Mouse (Mus musculus) forebrain, embryonic 11.5 days (tissue): ENCODE measurements around the gene Zbtb5. TPM values are rescaled to one million over a fixed set of nuclear protein-coding genes. Genes with fewer than 3 reads are reported as not detected.
A peak's percentile ranks its signal among the peaks of the same experiment; 100 is the strongest.
"Not testable (repeated sequence)": the region's sequence is repeated elsewhere in the genome, so short reads cannot be mapped to it uniquely, and the experiment has no call there.

ENCODE experiments used
- ATAC-seq: fragments of 200-750 bp; cut with Nextera tagmentation; replicated peaks from 2 replicates; pipeline ENCODE4 v1.8.0; 2017; ENCODE audit warnings: moderate TSS enrichment; ENCODE audit not compliant: low FRiP score
- DNase-seq: peaks from one replicate; pipeline ENCODE4 v3.0.0-alpha.2; 2017; ENCODE audit warnings: low spot score
- H3K27ac ChIP-seq: fragments of 300-500 bp; sonication (generic); 2 replicates; pipeline ENCODE4 v1.5.1; 2014; ENCODE audit warnings: low read depth, low read length
- H3K27me3 ChIP-seq: fragments of 300-500 bp; sonication (generic); 2 replicates; pipeline ENCODE4 v1.6.1; 2014; ENCODE audit warnings: mild to moderate bottlenecking, low read length, mixed read lengths; ENCODE audit not compliant: control insufficient read depth, insufficient read depth
- H3K36me3 ChIP-seq: fragments of 300-500 bp; sonication (generic); 2 replicates; pipeline ENCODE4 v1.6.1; 2014; ENCODE audit warnings: mild to moderate bottlenecking, low read length, moderate library complexity, mixed read lengths; ENCODE audit not compliant: control insufficient read depth, insufficient read depth
- H3K4me1 ChIP-seq: fragments of 300-500 bp; sonication (generic); replicated peaks from 2 replicates; pipeline ENCODE4 v1.6.1; 2014; ENCODE audit warnings: low read length, mixed read lengths; ENCODE audit not compliant: control insufficient read depth, insufficient read depth
- H3K4me2 ChIP-seq: fragments of 300-500 bp; sonication (generic); 2 replicates; pipeline ENCODE4 v1.6.1; 2014; ENCODE audit warnings: low read depth, mild to moderate bottlenecking, low read length, moderate library complexity, mixed read lengths; ENCODE audit not compliant: severe bottlenecking
- H3K4me3 ChIP-seq: fragments of 300-500 bp; sonication (generic); 2 replicates; pipeline ENCODE4 v1.5.1; 2014; ENCODE audit warnings: low read depth, low read length
- H3K9ac ChIP-seq: fragments of 300-500 bp; sonication (generic); 2 replicates; pipeline ENCODE4 v1.6.1; 2014; ENCODE audit warnings: low read length
- H3K9me3 ChIP-seq: fragments of 300-500 bp; sonication (generic); 2 replicates; pipeline ENCODE4 v1.6.1; 2016; ENCODE audit warnings: low read length, mixed read lengths; ENCODE audit not compliant: control insufficient read depth
- WGBS: fragments of 180-500 bp; shearing (Covaris S2); extraction: QIAGEN DNeasy Blood & Tissue Kit; methylation state at CpG from one replicate; pipeline ENCODE4 v1.1.7; 2014; 5-methylcytosine and 5-hydroxymethylcytosine counted together
- polyA plus RNA-seq: library from polyadenylated mRNA; unstranded; fragments of >200 nt; fragmentation: Nextera tagmentation; extraction: Ambion mirVana; gene quantifications from 2 replicates; pipeline ENCODE4 v1.2.1, GENCODE M21; 2014

Gene Zbtb5
- polyA plus RNA-seq, 1 experiment from 2014 or later: 44.9 TPM

DNA sequence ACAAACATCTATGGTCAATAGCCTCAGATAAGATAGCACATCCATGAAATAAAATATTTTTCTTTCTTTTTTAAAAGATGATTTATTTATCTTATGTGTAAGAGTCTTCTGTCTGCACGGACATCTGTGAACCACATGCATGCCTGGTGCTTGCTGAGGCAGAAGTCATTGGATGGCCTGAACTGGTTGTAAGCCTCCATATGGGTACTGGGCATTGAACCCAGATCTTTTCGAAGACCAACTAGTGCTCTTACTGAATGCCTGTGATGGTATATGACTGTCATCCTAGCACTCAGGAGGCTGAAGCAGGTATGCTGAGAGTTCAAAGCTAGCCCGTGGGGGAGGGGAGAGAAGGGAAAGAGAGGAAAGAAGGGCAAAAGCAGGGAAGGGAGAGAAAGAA lies 14.1 kb downstream of the Zbtb5 start:
- Histone ChIP-seq H3K4me2 (no peak overlapping the region), H3K9ac (no peak overlapping the region), H3K27ac (no peak overlapping the region), H3K4me3 (no peak overlapping the region), H3K9me3 (no peaks in the 10 kb centered on the region), H3K36me3 (no peaks in the 10 kb centered on the region), H3K4me1 (no peaks in the 10 kb centered on the region), H3K27me3 (no peaks in the 10 kb centered on the region)
- DNase-seq (peak; percentile 20), ATAC-seq (no peak)
- 63% methylated on average over 3 of the region's 3 CpGs for WGBS

DNA sequence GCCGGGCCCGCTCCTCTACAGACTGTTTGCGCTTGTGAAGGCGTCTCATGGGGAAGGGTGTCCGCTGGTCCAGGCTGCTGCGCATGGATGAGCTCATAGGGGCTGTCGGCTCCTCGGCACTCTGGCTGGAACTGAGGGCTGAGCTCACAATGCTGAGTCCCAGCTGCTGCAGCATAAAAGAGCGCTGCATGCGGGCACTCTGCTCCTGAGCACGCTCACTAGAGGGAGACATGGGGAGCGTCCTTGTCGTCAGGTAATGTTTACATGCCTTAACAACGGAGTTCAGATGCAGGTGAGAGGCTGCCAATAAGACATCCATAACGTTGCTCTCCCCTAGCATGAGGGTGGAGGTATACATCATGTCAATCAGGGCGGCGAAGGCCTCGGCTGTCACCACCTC lies 17.4 kb downstream of the Zbtb5 start:
- Histone ChIP-seq H3K4me3 (no peak overlapping the region), H3K27me3 (no peaks in the 10 kb centered on the region), H3K4me2 (no peak overlapping the region), H3K4me1 (no peaks in the 10 kb centered on the region), H3K9ac (no peak overlapping the region), H3K27ac (no peak overlapping the region), H3K36me3 (no peaks in the 10 kb centered on the region; the same call in 1 of the 2 replicates), H3K9me3 (no peaks in the 10 kb centered on the region)
- 87% methylated on average over 18 of the region's 18 CpGs for WGBS
- DNase-seq: peak; percentile 40
- no peak for ATAC-seq

DNA sequence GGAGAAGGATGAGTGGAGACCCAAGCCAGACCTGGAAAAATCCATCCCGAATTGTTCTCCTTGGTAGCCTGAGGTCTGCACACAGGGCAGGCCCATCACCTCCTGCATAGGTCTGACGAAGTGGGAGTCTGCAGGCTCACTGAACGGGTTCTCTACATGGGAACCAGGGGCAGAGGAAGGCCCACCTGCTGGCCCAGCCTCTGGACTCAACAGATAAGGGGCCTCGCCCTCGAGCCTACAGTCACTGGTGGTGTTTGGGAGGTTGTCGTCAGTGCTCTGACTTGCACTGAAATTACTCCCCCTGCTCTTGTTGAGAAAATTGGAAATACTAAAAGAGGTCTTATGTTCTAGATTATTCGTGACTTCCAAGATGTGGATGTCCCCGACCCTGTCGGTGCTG lies 18.4 kb downstream of the Zbtb5 start:
- 88% methylated on average over 9 of the region's 9 CpGs for WGBS
- H3K4me1 ChIP-seq: no peaks in the 10 kb centered on the region
- H3K36me3 ChIP-seq: no peaks in the 10 kb centered on the region; the same call in 1 of the 2 replicates
- H3K27me3 ChIP-seq: no peaks in the 10 kb centered on the region
- no peak overlapping the region for H3K4me3 ChIP-seq
- no peak overlapping the region for H3K27ac ChIP-seq
- ATAC-seq: no peak
- DNase-seq: peak; percentile 50
- no peaks in the 10 kb centered on the region for H3K9me3 ChIP-seq
- no peak overlapping the region for H3K4me2 ChIP-seq
- H3K9ac ChIP-seq: no peak overlapping the region

DNA sequence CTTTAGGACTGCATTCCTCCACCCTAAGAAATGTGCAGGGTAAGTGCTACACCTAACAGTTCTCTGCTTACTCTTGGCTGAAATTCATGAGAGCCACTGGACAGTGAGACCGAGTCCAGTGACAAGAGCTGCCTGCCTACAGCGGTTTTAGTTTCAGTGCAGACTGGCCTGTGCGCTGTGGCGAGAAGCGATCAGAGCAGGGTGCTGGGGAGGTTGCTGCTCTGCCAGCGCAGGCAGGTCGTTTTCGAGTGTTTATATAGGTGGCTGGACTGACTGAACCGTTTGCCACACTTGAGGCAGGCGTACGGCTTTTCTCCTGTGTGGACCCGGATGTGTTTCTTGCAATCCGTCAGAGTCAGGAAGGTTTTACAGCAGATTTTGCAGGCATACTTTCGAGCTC lies 19.0 kb downstream of the Zbtb5 start:
- H3K36me3 ChIP-seq, H3K27me3 ChIP-seq: not testable (repeated sequence)

DNA sequence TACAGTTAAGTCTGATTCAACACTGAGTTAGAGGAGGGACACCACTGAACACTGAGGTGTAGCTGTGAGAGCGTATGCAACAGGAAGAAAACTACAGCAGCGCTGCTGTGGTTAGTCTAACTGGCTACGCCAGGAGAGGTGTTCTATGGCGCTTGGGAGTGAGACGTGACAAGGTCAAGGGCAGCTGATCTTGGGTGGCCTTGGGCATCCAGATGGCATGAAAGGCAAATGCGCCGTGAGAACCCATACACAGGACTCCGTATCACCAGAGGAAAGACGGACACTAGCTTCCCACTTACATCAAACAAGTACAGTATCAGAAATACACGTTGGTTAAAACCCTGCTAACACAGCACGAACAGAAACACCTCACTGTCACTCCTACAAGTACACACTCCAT lies 19.9 kb downstream of the Zbtb5 start:
- not testable (repeated sequence) for ATAC-seq, H3K27ac ChIP-seq, H3K4me3 ChIP-seq, H3K36me3 ChIP-seq, H3K4me2 ChIP-seq, H3K4me1 ChIP-seq, H3K9me3 ChIP-seq, H3K9ac ChIP-seq, H3K27me3 ChIP-seq
- WGBS: 93% methylated on average over 11 of the region's 11 CpGs
- DNase-seq: peak; percentile 16

More for the DNA sequence above, 19.0 kb downstream of the Zbtb5 start:
- ATAC-seq, H3K4me2 ChIP-seq, H3K27ac ChIP-seq, H3K4me1 ChIP-seq, H3K9me3 ChIP-seq, H3K4me3 ChIP-seq, H3K9ac ChIP-seq: not testable (repeated sequence)
- peak; percentile 5 for DNase-seq
- WGBS: 92% methylated on average over 14 of the region's 14 CpGs

DNA sequence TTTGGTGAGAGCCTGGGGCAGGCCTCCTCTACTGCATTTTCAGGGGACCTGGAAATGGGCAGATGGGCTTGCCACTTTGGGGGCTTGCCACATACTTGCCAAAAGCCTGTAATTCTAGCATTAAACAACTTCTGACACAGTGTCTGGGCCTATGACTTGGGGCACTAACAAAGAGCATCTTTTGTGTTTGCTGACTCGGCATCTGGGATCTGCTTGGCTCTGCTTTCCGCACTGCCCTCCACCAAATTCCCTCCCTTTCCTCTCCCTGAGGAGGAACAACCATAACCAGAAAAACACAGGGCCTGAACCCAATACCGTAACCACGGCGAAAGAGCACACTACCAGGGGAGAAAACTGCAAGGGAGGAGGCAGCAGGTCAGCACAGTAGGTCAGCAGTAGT lies 21.7 kb downstream of the Zbtb5 start:
- Histone ChIP-seq H3K9me3 (no peaks in the 10 kb centered on the region), H3K36me3 (no peaks in the 10 kb centered on the region; the same call in 1 of the 2 replicates), H3K9ac (no peak overlapping the region), H3K4me3 (no peak overlapping the region), H3K27ac (no peak overlapping the region), H3K4me1 (no peaks in the 10 kb centered on the region), H3K4me2 (no peak overlapping the region), H3K27me3 (no peaks in the 10 kb centered on the region)
- ATAC-seq (no peak), DNase-seq (no peak)
- 96% methylated on average over 5 of the region's 5 CpGs for WGBS

DNA sequence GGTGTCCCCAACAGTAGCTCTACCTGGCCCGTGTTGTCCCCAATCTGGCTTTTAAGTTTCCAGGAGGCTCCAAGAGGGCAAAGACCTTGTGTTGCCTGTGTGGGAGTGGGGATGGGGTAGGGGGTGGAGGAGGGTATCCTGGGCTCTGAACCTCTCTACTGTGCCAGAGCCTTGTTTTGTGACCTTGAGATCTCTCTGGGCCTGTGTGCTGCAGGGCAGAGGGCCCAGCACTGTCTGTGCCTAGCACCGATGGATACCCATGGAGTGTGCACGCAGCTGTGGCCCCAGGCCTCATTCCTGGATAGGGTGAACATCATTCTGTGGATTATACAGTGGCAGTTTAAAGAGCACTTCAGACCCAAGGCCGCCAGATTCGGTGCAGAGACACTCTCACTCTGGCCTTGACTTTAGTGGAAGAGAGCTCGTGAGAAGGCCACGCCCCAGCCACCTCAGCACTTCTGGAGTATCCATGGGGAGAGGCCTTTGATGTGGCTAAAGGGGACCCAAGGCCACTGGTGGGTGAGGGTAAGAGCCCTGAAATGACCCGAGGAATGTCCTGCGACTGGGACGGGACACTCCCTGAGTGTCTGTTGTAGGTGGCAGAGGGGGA lies 29.0 kb downstream of the Zbtb5 start:
- H3K27me3 ChIP-seq: no peaks in the 10 kb centered on the region
- H3K9ac ChIP-seq: no peak overlapping the region
- H3K4me3 ChIP-seq: no peak overlapping the region
- WGBS: 93% methylated on average over 10 of the region's 10 CpGs
- H3K9me3 ChIP-seq: no peaks in the 10 kb centered on the region
- H3K36me3 ChIP-seq: no peaks in the 10 kb centered on the region
- no peak overlapping the region for H3K27ac ChIP-seq
- no peak for DNase-seq
- no peak overlapping the region for H3K4me2 ChIP-seq
- no peak for ATAC-seq
- no peaks in the 10 kb centered on the region for H3K4me1 ChIP-seq

DNA sequence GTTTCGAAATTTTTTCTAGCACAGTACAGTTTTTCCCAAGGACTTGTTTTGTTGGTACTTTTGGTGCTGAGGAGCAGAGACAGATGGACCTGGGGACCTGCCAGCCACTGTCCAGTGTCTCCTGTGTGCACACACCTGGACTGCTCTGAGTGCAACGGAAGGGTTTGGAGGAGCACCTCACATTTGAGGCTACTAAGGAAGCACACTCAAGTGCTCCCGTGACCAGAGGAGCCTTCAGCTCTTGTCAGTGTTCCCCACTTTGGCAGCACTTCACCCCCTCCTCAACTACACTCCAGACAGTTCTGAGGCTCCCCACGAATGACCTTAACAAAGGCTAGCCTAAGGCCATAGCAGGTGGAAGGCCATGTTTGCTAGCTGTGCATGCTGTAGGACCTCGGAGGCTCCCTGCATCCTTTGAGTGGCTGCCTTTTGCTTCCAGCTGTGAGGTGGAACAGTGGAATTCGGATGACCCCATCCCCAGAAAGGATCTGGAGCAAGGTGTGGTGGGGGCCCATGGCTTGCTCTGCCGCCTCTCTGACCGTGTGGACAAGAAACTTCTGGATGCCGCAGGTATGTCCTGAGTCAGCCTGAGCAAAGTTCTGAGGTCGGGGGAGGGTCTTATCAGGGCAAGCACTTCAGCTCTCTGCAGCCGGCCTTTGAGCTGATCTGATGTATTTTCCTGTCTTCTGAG lies 29.6 kb downstream of the Zbtb5 start:
- Histone ChIP-seq H3K4me2 (0 out of 2 replicates have a peak overlapping the region, but pooled peaks have one; percentile 3), H3K4me1 (no peaks in the 10 kb centered on the region), H3K4me3 (no peak overlapping the region), H3K9me3 (no peaks in the 10 kb centered on the region), H3K27ac (no peak overlapping the region), H3K36me3 (no peaks in the 10 kb centered on the region), H3K9ac (no peak overlapping the region; the same call in 1 of the 2 replicates), H3K27me3 (no peaks in the 10 kb centered on the region)
- no peak for DNase-seq
- WGBS: 75% methylated on average over 11 of the region's 11 CpGs
- ATAC-seq: no peak

DNA sequence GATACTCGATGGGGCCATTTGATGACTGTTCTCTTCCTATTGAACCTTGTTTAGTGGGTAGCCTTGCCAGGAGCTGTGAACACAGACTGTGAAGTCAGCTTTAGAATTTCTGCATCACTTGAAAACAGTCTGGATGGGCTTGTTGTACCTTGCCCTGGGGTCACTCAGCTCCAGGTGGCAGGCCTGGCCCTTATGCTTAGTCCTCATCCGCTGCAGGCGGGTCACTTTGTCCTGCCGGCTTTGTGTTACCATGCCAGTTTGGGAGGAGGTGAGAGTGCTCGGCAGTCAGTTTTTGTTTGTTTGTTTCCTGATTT lies 30.3 kb downstream of the Zbtb5 start:
- no peak for DNase-seq
- Histone ChIP-seq H3K36me3 (no peaks in the 10 kb centered on the region), H3K4me1 (no peaks in the 10 kb centered on the region), H3K9ac (peak overlapping the region; percentile 72), H3K9me3 (no peaks in the 10 kb centered on the region), H3K4me3 (peak overlapping the region; percentile 58), H3K4me2 (peak overlapping the region; percentile 88), H3K27me3 (no peaks in the 10 kb centered on the region), H3K27ac (no peak overlapping the region)
- ATAC-seq: no peak
- 13% methylated on average over 5 of the region's 5 CpGs for WGBS
